Comparison of ENCODE assay signal across 7 mouse cellular contexts in genomic region chr2:3418883-3419431, GRCm38 (mm10). TPM values are rescaled to one million over a fixed set of nuclear protein-coding genes. Genes with fewer than 3 reads are reported as not detected.
A peak's percentile ranks its signal among the peaks of the same experiment; 100 is the strongest.
DNase-seq lines count a peak whose midpoint lies in the region; ATAC-seq lines count a peak whose summit lies in the region.

No protein-coding gene starts in this region.

- H3K36me3 ChIP-seq in embryonic facial prominence, embryonic 10.5 days (replicated peaks), result no peaks in the 10 kb centered on the region
- no peaks in the 10 kb centered on the region for H3K36me3 ChIP-seq in limb, embryonic 11.5 days (ENCODE audit: control insufficient read depth, insufficient read depth, low read length)
- H3K36me3 ChIP-seq in midbrain, embryonic 14.5 days (ENCODE audit: control insufficient read depth, insufficient read depth, low read length), result no peaks in the 10 kb centered on the region

- peaks cover 29% of the 10 kb centered on the region for H3K27me3 ChIP-seq in embryonic facial prominence, embryonic 10.5 days (replicated peaks; ENCODE audit: low read depth, poor library complexity, severe bottlenecking)
- H3K27me3 ChIP-seq in limb, embryonic 11.5 days (ENCODE audit: control insufficient read depth, insufficient read depth, low read length), result no peaks in the 10 kb centered on the region
- peaks cover 4% of the 10 kb centered on the region; the same call in 1 of the 2 replicates for H3K27me3 ChIP-seq in midbrain, embryonic 14.5 days (ENCODE audit: control insufficient read depth, insufficient read depth, low read length)

- H3K4me3 ChIP-seq in embryonic facial prominence, embryonic 10.5 days, result peak overlapping the region; percentile 63
- H3K4me3 ChIP-seq in limb, embryonic 11.5 days (ENCODE audit: low read depth, low read length), result peak overlapping the region; percentile 39
- peak overlapping the region; percentile 45 for H3K4me3 ChIP-seq in midbrain, embryonic 14.5 days (replicated peaks; ENCODE audit: low read depth, low read length)

- H3K9ac ChIP-seq in limb, embryonic 11.5 days (ENCODE audit: low read length), result no peak overlapping the region; the same call in 1 of the 2 replicates
- peak overlapping the region; percentile 31 for H3K9ac ChIP-seq in midbrain, embryonic 14.5 days (replicated peaks; ENCODE audit: low read length)

- H3K4me1 ChIP-seq in embryonic facial prominence, embryonic 10.5 days, result peaks cover 13% of the 10 kb centered on the region; the same call in 1 of the 2 replicates
- H3K4me1 ChIP-seq in limb, embryonic 11.5 days (ENCODE audit: control insufficient read depth, insufficient read depth, low read length), result no peaks in the 10 kb centered on the region
- H3K4me1 ChIP-seq in midbrain, embryonic 14.5 days (ENCODE audit: control insufficient read depth, insufficient read depth, low read length), result 0 out of 2 replicates have a peak, but pooled peaks cover 4% of the 10 kb centered on the region

- H3K4me2 ChIP-seq in limb, embryonic 11.5 days (ENCODE audit: low read depth, severe bottlenecking), result peak overlapping the region; percentile 53
- H3K4me2 ChIP-seq in midbrain, embryonic 14.5 days (ENCODE audit: low read length), result peak overlapping the region; percentile 62

- H3K27ac ChIP-seq in embryonic facial prominence, embryonic 10.5 days (replicated peaks), result 0 out of 2 replicates have a peak overlapping the region, but pooled peaks have one; percentile 14
- H3K27ac ChIP-seq in limb, embryonic 11.5 days (replicated peaks; ENCODE audit: low read depth, low read length), result no peak overlapping the region
- H3K27ac ChIP-seq in midbrain, embryonic 14.5 days (replicated peaks; ENCODE audit: low read depth, low read length), result no peak overlapping the region

- DNase-seq in adrenal gland, postnatal 10 days, result peak; percentile 98
- peak; percentile 97 for DNase-seq in embryonic facial prominence, embryonic 10.5 days (ENCODE audit: low spot score)
- DNase-seq in heart, adult 11 months, result peak; percentile 99
- DNase-seq in kidney, adult 18-20 months, result peak; percentile 99
- peak; percentile 96 for DNase-seq in limb, embryonic 11.5 days (ENCODE audit: low spot score)
- peak; percentile 98 for DNase-seq in midbrain, embryonic 14.5 days
- peak; percentile 95 to 99 for DNase-seq in spleen, adult 18-20 months

- ATAC-seq in limb, embryonic 11.5 days (ENCODE audit: insufficient number of reproducible peaks, low FRiP score, low TSS enrichment, low read depth), result peak; percentile 93
- peak; percentile 94 for ATAC-seq in midbrain, embryonic 14.5 days (ENCODE audit: low FRiP score, low TSS enrichment)

- WGBS in embryonic facial prominence, embryonic 10.5 days, result 2% methylated on average over 38 of the region's 38 CpGs
- 2% methylated on average over 38 of the region's 38 CpGs for whole genome bisulfite sequencing in limb, embryonic 11.5 days
- WGBS in midbrain, embryonic 14.5 days, result 1% methylated on average over 38 of the region's 38 CpGs

- no peaks in the 10 kb centered on the region for H3K9me3 ChIP-seq in embryonic facial prominence, embryonic 10.5 days
- H3K9me3 ChIP-seq in limb, embryonic 11.5 days (ENCODE audit: control insufficient read depth, low read length), result no peaks in the 10 kb centered on the region
- H3K9me3 ChIP-seq in midbrain, embryonic 14.5 days (ENCODE audit: control insufficient read depth, low read length), result no peaks in the 10 kb centered on the region

RNA-seq across cellular contexts. Expression of gene Meig1, which starts 3.5 kb away (rescaled TPM):
- total RNA-seq in adrenal gland, postnatal 10 days (2021), result under 1 TPM; 0.73 to 0.99 TPM
- polyA plus RNA-seq in embryonic facial prominence, embryonic 10.5 days (2016; fragmentation: Nextera tagmentation; extraction: Ambion mirVana), result 0.41 and 0.84 TPM in 2 replicates
- not detected in 2 replicates for polyA plus RNA-seq in limb, embryonic 11.5 days (2014; fragmentation: Nextera tagmentation; extraction: Ambion mirVana)
- polyA plus RNA-seq in midbrain, embryonic 14.5 days (2014; fragmentation: Nextera tagmentation; extraction: Ambion mirVana), result 3.2 and 4.2 TPM in 2 replicates

RNA-seq across cellular contexts. Expression of gene Dclre1c, which starts 5.0 kb away (rescaled TPM):
- total RNA-seq in adrenal gland, postnatal 10 days (2021), result 1 to 10 TPM; 6.1 to 8.7 TPM
- 8.2 and 8.5 TPM in 2 replicates for polyA plus RNA-seq in embryonic facial prominence, embryonic 10.5 days (2016; fragmentation: Nextera tagmentation; extraction: Ambion mirVana)
- 5.5 and 5.6 TPM in 2 replicates for polyA plus RNA-seq in limb, embryonic 11.5 days (2014; fragmentation: Nextera tagmentation; extraction: Ambion mirVana)
- 7.2 and 9.6 TPM in 2 replicates for polyA plus RNA-seq in midbrain, embryonic 14.5 days (2014; fragmentation: Nextera tagmentation; extraction: Ambion mirVana)

RNA-seq across cellular contexts. Expression of gene Olah, which starts 21.9 kb away (rescaled TPM):
- under 1 TPM in 1 of 2 experiments, not detected in 1; 0.24 TPM for total RNA-seq in adrenal gland, postnatal 10 days (2021)
- not detected in 2 replicates for polyA plus RNA-seq in embryonic facial prominence, embryonic 10.5 days (2016; fragmentation: Nextera tagmentation; extraction: Ambion mirVana)
- polyA plus RNA-seq in limb, embryonic 11.5 days (2014; fragmentation: Nextera tagmentation; extraction: Ambion mirVana), result not detected in 2 replicates
- not detected in 2 replicates for polyA plus RNA-seq in midbrain, embryonic 14.5 days (2014; fragmentation: Nextera tagmentation; extraction: Ambion mirVana)

RNA-seq across cellular contexts. Expression of gene Suv39h2, which starts 55.9 kb away (rescaled TPM):
- 1 to 10 TPM; 1.8 to 2.4 TPM for total RNA-seq in adrenal gland, postnatal 10 days (2021)
- polyA plus RNA-seq in embryonic facial prominence, embryonic 10.5 days (2016; fragmentation: Nextera tagmentation; extraction: Ambion mirVana), result 37.1 and 37.6 TPM in 2 replicates
- 46.4 and 49.2 TPM in 2 replicates for polyA plus RNA-seq in limb, embryonic 11.5 days (2014; fragmentation: Nextera tagmentation; extraction: Ambion mirVana)
- polyA plus RNA-seq in midbrain, embryonic 14.5 days (2014; fragmentation: Nextera tagmentation; extraction: Ambion mirVana), result 9.3 and 13.4 TPM in 2 replicates
